Mouse (Mus musculus): ENCODE data around the gene Atp8a2. TPM values are rescaled to one million over a fixed set of nuclear protein-coding genes. Genes with fewer than 3 reads are reported as not detected.
"Not testable (repeated sequence)": the region's sequence is repeated elsewhere in the genome, so short reads cannot be mapped to it uniquely, and the experiment has no call there.

Gene Atp8a2
- total RNA-seq, 2 experiments from 2014 or later: 72.2 to 76.0 TPM

DNA sequence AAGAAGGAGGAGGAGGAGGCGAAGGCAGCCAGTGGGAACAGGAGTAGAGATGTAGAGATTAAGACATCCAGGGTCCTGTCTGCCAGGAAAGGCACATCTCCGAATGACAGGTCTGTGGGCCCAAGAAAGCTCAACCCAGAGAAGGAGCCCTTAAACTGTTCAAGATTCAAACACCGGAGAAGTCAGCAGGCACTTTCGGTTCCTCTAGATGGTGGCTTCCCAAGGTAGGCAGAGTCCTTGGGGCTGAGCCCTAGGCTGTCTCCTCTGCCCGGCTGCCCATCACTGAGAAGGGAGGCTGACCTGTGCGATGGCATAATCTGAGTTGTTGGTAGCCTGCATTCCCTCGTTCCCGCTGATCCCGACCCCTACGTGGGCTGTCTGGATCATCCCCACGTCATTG is 337.1 kb downstream of the Atp8a2 start:
- no peak overlapping the region for H3K4me3 ChIP-seq
- intact Hi-C loops (cut with DNase I): no loop called here
- no peak for TF ChIP-seq CTCF (IDR thresholded peaks at IDR 0.05)
- no peak for DNase-seq (ENCODE audit: extremely low spot score in 1 of 2, low spot score in 2 of 2)
- H3K27ac ChIP-seq: no peak overlapping the region

DNA sequence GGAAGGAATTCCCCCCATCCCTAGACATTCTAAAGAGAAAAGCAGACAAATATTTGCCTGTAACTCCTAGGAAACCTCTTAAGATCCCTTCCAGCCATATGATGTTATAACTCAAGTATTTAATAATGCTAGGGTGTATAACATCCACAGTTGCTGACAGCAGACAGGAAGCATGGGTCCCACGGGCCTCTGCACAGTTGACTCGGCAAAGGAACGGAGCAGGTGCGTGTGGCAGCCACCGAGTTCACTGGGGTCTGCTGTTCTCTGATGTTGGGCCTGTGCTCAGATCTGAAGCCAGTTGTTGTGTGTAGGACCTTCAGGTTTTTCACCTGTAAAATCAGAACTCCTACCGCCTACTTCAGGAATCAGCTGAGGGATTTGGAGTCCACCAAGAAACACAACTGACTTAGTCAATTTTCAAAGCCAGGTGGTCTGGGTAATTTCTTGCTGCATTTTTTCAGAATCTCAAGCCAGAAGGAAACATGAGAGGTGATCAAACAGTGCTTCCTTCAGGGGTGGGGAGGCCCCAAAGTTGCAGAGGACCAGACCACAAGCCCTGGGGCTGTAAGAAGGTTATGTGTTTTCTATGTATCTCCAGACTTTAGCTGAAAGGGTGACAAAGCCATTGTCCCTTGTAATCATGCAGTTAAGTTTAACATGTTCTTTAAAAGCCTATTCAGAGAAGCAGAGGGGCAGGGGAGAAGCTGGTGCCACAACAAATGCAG is 338.3 kb downstream of the Atp8a2 start:
- no peak for TF ChIP-seq CTCF (IDR thresholded peaks at IDR 0.05)
- intact Hi-C loops (cut with DNase I): no loop called here
- H3K27ac ChIP-seq: no peak overlapping the region
- no peak for DNase-seq (ENCODE audit: extremely low spot score in 1 of 2, low spot score in 2 of 2)
- H3K4me3 ChIP-seq: no peak overlapping the region

DNA sequence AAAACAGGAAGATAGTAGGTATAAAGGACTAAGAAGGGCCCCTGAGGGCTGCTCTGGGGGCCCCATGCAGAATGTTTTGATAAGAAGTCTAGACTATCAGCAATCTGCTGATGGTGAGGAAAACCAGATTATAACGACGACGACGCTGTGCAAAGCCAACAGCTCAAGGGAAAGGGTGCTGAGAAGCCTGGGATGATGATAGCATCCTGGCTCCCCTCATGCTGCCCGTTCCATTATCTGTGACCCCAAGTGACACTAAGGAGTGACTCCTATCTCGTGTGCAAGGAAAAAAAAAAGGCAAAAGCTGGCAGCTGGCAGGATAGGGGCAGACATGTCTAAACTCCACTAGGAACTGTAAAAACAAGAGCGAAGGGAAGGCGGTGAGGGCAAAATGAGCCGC is 343.8 kb downstream of the Atp8a2 start:
- no peak overlapping the region for H3K4me3 ChIP-seq
- intact Hi-C loops (cut with DNase I): no loop called here
- DNase-seq (ENCODE audit: extremely low spot score in 1 of 2, low spot score in 2 of 2): no peak
- no peak overlapping the region for H3K27ac ChIP-seq
- TF ChIP-seq CTCF (IDR thresholded peaks at IDR 0.05): no peak

DNA sequence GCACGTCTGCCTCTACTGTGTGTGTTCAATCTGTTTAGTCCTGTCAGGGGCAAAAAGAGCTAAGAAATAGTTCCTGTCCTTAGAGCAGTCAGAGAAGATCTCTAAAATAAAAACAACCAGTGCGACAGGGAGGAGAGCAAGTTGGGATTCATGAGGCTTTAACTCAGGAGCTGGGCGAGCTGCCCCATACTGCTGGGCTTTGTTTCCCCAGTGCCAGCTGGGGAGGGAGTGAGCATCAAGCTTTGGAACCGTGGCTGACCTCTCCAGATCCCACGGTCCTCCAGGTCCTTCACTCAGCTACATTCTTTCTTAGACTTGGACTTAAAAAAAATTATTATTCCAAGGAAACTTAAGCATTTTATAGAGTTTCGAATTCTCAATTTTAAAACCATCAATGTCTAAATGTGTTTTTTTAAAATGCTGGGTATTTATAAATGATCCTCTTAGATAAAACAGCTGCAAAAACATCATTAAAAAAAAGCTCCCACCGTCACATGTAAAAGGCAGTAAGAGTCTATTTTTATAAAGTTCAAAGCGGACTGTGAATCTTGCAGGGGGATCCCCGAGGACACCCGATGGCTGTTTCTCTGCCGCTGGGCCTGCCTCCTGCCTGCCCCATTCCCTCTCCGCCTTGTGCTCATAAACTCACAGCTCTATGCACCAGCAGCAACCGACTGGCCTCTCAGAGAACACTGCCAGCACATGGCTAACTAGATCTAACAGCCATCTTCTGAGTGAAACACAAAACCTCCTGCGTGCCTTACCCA is 350.2 kb downstream of the Atp8a2 start:
- Histone ChIP-seq H3K4me3 (no peak overlapping the region), H3K27ac (no peak overlapping the region)
- intact Hi-C loops (cut with DNase I): no loop called here
- no peak for TF ChIP-seq CTCF (IDR thresholded peaks at IDR 0.05)
- DNase-seq (ENCODE audit: extremely low spot score in 1 of 2, low spot score in 2 of 2): no peak

DNA sequence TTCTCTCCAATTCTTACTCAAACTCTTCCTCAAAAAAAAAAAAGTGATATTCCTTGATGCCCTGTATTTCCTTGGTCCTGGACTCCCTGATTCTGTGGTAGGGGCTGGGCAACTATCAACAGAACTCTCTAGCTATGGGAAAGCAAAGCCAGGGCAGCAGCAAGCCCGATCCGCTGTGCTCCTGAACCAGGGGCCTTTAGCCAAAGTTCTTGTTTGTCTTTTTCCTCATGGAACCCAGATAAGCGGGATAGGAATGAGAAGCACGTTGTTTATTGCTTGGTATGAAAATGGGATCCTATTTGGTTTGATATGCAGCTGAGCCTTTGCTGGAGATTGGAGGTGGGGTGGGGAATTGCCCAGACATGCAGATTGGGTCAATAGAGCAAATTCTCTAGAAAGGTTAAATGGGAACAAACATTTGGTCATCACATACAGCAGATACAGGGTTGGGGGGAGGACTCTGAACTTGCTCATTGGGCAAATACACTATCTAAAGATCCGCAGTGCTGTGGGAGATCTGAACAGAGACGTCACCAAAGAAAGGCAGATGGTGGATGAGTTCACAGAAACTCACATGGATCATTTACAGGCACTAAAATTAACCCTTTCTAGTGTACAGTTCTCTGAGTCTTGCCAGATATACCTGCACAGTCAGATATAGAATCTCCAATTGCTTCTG is 353.6 kb downstream of the Atp8a2 start:
- DNase-seq (ENCODE audit: extremely low spot score in 1 of 2, low spot score in 2 of 2): no peak
- no peak for TF ChIP-seq CTCF (IDR thresholded peaks at IDR 0.05)
- intact Hi-C loops (cut with DNase I): no loop called here
- Histone ChIP-seq H3K4me3 (no peak overlapping the region), H3K27ac (no peak overlapping the region)

DNA sequence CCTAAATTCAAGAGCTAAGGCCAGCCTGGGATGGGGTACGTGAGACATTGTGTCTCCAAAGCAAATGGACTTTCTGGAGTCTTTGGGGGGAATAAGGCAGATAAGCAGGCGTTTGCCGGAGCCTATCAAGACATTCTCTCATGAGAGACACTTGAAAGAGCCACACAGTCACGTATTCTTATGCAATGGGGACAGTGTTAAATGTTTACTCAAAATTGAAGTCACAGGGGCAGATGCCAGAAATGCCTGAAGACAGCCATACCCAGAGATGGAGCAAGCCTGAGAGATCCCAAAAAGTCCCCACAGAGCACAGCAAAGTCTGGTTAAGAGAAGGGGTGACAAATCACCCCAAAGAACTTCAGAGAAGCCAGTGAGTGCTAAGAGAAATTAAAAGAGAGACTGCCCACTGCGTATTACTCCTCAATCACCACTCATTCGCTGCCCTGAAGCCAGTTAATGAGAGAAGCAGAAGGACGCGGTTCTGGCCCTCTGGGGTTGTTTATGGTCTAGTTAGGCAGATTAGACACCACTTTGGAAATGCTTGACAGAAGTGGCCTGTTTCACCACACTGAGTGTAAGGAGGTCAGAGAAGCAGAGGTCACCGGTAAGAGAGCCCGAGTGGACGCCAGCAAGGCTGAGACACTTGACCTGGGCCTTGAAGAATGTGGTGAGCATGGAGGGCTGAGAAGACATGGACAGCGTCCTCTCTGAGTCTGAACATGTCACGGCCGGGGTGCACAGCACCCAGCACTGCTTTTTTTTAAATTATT is 356.8 kb downstream of the Atp8a2 start:
- intact Hi-C loops (cut with DNase I): no loop called here
- Histone ChIP-seq H3K27ac (no peak overlapping the region), H3K4me3 (no peak overlapping the region)
- DNase-seq (ENCODE audit: extremely low spot score in 1 of 2, low spot score in 2 of 2): no peak
- no peak for TF ChIP-seq CTCF (IDR thresholded peaks at IDR 0.05)

DNA sequence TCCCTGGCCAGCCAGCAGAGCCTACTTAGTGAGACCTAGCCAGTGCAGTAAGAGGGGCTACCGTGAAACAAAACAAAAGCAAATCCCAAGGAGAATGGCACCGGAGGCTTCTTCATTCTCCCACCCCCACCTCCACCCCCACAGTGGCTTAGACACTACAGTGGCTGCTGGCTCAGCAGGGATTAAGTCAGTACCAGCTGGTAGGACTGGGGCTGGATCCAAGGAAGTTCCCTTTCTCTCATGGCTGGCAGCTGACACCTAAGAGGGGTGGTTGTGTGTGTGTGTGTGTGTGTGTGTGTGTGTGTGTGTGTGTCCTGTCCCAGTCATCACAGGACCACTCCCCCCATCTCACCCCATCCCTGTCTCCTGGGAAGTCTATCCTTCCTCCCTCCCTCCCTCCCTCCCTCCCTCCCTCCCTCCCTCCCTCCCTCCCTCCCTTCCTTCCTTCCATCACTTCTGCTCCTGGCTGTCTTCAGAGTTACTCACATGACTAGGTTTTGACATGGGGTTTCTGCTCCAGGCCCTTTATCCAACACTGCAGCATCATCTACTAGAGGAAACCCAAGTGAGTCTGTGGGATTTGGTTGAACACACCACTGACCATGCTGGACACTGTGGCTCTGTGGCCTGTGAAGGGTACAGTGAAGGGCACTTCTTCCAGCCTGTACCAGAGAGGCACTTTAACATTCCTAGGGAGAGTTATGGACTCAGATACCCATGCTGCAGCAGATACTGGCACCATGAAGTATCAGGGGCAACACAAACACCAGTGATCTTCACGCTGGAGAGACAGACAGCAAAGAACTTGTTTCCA is 358.3 kb downstream of the Atp8a2 start:
- DNase-seq (ENCODE audit: extremely low spot score in 1 of 2, low spot score in 2 of 2); H3K27ac ChIP-seq; H3K4me3 ChIP-seq; intact Hi-C loops (cut with DNase I): not testable (repeated sequence)

DNA sequence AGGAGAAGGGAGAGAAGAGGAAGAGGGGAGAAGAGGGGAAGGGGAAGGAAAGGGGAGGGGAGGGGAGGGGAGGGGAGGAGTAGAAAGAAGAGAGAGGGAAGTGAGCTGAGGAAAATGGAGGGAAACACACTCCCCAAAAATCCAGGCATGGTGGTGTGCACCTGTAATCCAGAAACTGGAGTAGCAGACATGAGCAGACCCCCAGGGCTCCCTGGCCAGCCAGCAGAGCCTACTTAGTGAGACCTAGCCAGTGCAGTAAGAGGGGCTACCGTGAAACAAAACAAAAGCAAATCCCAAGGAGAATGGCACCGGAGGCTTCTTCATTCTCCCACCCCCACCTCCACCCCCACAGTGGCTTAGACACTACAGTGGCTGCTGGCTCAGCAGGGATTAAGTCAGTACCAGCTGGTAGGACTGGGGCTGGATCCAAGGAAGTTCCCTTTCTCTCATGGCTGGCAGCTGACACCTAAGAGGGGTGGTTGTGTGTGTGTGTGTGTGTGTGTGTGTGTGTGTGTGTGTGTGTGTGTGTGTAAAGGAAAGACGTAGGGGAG is 359.2 kb downstream of the Atp8a2 start:
- H3K4me3 ChIP-seq; H3K27ac ChIP-seq; DNase-seq (ENCODE audit: extremely low spot score in 1 of 2, low spot score in 2 of 2); intact Hi-C loops (cut with DNase I): not testable (repeated sequence)

DNA sequence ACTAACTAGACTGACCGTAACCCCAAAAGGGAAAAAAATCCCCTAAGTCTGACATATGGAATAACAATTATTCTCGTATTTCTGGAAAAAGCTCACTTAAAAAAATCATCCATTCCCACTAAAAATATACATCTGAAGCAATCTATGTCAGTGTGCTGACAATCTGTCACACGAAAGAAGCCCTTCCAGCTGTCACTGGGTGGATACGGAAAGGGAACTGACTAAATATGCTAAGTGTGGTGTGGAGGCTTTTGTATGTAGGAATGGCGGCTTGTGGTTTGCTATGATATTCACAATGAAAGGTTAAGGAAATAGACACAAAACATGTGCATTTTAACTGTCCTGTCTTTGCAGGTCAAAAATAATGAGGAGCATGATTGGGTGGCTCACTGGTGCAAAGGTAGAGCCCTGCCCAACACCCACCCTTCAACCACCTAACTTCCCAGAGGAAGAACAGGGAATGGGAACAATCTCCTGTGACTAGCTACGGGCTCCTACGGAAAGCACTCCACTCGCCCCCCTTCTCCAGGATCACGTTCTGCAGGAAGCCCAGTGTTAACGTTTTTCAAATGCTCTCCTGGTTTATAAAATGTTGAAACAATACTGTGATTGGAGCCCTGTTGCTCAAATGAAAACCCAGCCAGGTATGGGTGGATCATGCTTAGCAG is 360.0 kb downstream of the Atp8a2 start:
- DNase-seq (ENCODE audit: extremely low spot score in 1 of 2, low spot score in 2 of 2): no peak
- TF ChIP-seq CTCF (IDR thresholded peaks at IDR 0.05): no peak
- no peak overlapping the region for H3K4me3 ChIP-seq
- no peak overlapping the region for H3K27ac ChIP-seq
- intact Hi-C loops (cut with DNase I): no loop called here

DNA sequence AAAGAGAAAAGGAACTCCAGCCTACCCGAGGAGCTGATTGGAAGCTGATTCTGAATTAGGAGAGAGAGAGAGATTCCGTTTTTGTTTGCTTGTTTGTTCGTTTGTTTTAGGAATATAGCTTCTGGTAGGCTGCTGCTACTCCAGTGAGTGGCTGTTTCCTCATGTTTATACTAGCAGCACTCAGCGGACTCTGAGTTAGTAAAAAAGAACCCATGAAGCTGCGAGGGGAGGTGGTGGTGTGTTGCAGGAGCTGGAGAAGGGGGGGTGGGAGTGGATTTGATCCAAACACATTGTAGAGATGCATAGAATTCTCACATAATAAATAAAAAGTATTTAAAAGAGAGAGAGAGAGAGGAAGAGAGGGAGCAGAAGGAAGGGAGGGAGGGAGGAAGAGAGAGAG is 367.4 kb downstream of the Atp8a2 start:
- Histone ChIP-seq H3K27ac (no peak overlapping the region), H3K4me3 (no peak overlapping the region)
- DNase-seq (ENCODE audit: extremely low spot score in 1 of 2, low spot score in 2 of 2): no peak
- no peak for TF ChIP-seq CTCF (IDR thresholded peaks at IDR 0.05)
- intact Hi-C loops (cut with DNase I): no loop called here

Data from left cerebral cortex, adult 2 months (tissue).